Mouse (Mus musculus): ENCODE results near the gene Mecom. TPM values are rescaled to one million over a fixed set of nuclear protein-coding genes. Genes with fewer than 3 reads are reported as not detected.

Mecom gene
- total RNA-seq, 1 experiment = 2.3 TPM

DNA sequence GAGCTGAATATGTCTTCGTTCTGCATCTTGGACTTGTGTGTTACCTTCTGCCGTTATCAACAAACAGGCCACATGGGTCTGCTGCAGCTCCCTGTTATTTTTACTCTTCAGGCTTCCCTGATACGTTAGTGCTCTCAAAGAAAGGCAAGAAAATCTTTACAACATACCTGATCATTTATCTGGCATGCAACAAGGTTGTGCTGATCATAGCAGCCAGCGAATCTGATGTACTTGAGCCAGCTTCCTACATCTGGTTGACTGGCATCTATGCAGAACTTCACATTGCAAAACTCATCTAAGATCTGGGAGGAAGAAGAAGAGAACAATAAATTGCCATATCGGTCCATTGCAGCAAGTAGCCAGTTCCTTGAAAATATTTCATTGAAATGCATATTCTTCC, 538.2 kb downstream of the Mecom start:
- H3K36me3 ChIP-seq (ENCODE audit: control insufficient read depth, insufficient read depth, low read length, poor library complexity, severe bottlenecking) = no peaks in the 10 kb centered on the region

DNA sequence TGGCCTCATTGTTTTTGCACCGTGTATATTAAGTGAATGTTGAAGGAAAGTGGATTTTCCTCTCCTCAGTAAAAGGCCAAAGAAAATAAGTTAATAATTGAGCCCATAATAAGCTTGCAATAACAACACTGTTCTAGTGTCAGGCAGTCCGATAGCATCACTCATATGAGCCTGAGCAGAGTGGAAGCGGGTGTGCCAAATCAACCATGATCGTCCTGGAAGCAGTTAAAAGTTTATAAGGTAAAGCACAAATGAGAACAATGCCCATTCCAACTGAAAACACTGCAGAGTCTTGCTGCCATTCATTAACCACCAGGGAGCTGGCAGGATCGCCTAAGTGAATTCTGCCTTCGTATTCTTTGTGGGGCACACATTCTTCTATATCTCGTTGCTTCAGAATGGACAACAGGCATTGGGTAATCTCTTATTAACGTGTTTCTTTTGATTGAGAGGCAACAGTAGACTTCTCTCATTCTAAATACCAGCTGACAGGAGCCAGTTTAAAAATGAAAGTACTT, 542.9 kb downstream of the Mecom start:
- DNase-seq (ENCODE audit: low read depth, low spot score) = no peak
- H3K36me3 ChIP-seq (ENCODE audit: control insufficient read depth, insufficient read depth, low read length, poor library complexity, severe bottlenecking) = no peaks in the 10 kb centered on the region
- no peaks in the 10 kb centered on the region for H3K4me1 ChIP-seq (ENCODE audit: control insufficient read depth in 2 of 2, insufficient read depth in 2 of 2, low read length in 2 of 2, poor library complexity in 1 of 2)
- no peak overlapping the region for H3K27ac ChIP-seq (ENCODE audit: insufficient read depth, low read depth, low read length, poor library complexity, severe bottlenecking)
- no peak overlapping the region for H3K4me3 ChIP-seq (ENCODE audit: insufficient read depth in 1 of 2, low read depth in 1 of 2, low read length in 2 of 2, poor library complexity in 1 of 2, severe bottlenecking in 1 of 2)
- in situ Hi-C loops (cut with MboI; ENCODE audit: low sequenced_read_pairs in 2 of 2, unreplicated experiment in 2 of 2) = loop anchor here in 1 of 2 experiments (25.0 kb wide), 1 partner anchor 507 kb away; no protein-coding TSS in a partner anchor
- no peak overlapping the region for H3K9ac ChIP-seq (ENCODE audit: insufficient read depth, low read depth, low read length, poor library complexity, severe bottlenecking)
- TF ChIP-seq ZNF384 (IDR thresholded peaks at IDR 0.05; ENCODE audit: low read depth, low read length) (no peak), CHD2 (IDR thresholded peaks at IDR 0.05; ENCODE audit: low read depth, low read length) (no peak), ZC3H11A (IDR thresholded peaks at IDR 0.05; ENCODE audit: borderline replicate concordance, low read depth, low read length) (no peak), HCFC1 (IDR thresholded peaks at IDR 0.05; ENCODE audit: borderline replicate concordance, insufficient read depth, low read length) (no peak), MAFK (IDR thresholded peaks at IDR 0.05; ENCODE audit: insufficient read depth, low read depth, low read length) (no peak)
- H3K9me3 ChIP-seq (ENCODE audit: control insufficient read depth, insufficient read depth, low read depth, low read length) = no peaks in the 10 kb centered on the region

More for the DNA sequence above, 538.2 kb downstream of the Mecom start:
- no peak overlapping the region for H3K9ac ChIP-seq (ENCODE audit: insufficient read depth, low read depth, low read length, poor library complexity, severe bottlenecking)
- peaks cover 0 to 2% of the 10 kb centered on the region in 2 experiments; a peak in 1 of 4 replicates for H3K4me1 ChIP-seq (ENCODE audit: control insufficient read depth in 2 of 2, insufficient read depth in 2 of 2, low read length in 2 of 2, poor library complexity in 1 of 2)
- H3K4me3 ChIP-seq (ENCODE audit: insufficient read depth in 1 of 2, low read depth in 1 of 2, low read length in 2 of 2, poor library complexity in 1 of 2, severe bottlenecking in 1 of 2) = no peak overlapping the region
- no peak overlapping the region for H3K27ac ChIP-seq (ENCODE audit: insufficient read depth, low read depth, low read length, poor library complexity, severe bottlenecking)
- in situ Hi-C loops (cut with MboI; ENCODE audit: low sequenced_read_pairs in 2 of 2, unreplicated experiment in 2 of 2) = loop anchor here in 1 of 2 experiments (25.0 kb wide), 1 partner anchor 503 kb away; no protein-coding TSS in a partner anchor
- no peak for DNase-seq (ENCODE audit: low read depth, low spot score)
- no peaks in the 10 kb centered on the region for H3K9me3 ChIP-seq (ENCODE audit: control insufficient read depth, insufficient read depth, low read depth, low read length)
- TF ChIP-seq MAFK (IDR thresholded peaks at IDR 0.05; ENCODE audit: insufficient read depth, low read depth, low read length) = no peak
- TF ChIP-seq HCFC1 (IDR thresholded peaks at IDR 0.05; ENCODE audit: borderline replicate concordance, insufficient read depth, low read length) = no peak
- TF ChIP-seq CHD2 (IDR thresholded peaks at IDR 0.05; ENCODE audit: low read depth, low read length) = no peak
- TF ChIP-seq ZNF384 (IDR thresholded peaks at IDR 0.05; ENCODE audit: low read depth, low read length) = no peak
- TF ChIP-seq ZC3H11A (IDR thresholded peaks at IDR 0.05; ENCODE audit: borderline replicate concordance, low read depth, low read length) = no peak

DNA sequence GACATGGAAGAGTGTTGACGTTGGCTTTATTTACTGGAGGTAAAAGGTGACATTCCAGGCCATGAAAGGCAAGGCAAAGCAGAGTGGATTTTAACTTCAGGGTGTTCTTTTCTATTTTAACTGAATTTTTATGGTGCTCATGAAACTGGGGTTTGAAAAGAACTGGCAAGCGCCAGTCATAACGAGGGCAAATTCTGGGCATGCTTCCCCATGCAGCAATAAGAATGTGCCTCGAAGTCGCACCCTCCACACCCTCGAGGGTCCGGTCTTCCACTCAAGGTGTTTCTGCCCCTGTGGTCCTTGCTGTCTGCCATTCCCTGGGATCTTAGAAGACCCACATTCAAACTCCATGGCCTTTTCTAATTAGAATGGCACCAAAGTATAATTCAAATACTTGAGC, 547.5 kb downstream of the Mecom start:
- TF ChIP-seq CHD2 (IDR thresholded peaks at IDR 0.05; ENCODE audit: low read depth, low read length) (no peak), ZNF384 (IDR thresholded peaks at IDR 0.05; ENCODE audit: low read depth, low read length) (no peak), HCFC1 (IDR thresholded peaks at IDR 0.05; ENCODE audit: borderline replicate concordance, insufficient read depth, low read length) (no peak), MAFK (IDR thresholded peaks at IDR 0.05; ENCODE audit: insufficient read depth, low read depth, low read length) (no peak), ZC3H11A (IDR thresholded peaks at IDR 0.05; ENCODE audit: borderline replicate concordance, low read depth, low read length) (no peak)
- in situ Hi-C loops (cut with MboI; ENCODE audit: low sequenced_read_pairs in 2 of 2, unreplicated experiment in 2 of 2) = loop anchor here in 1 of 2 experiments (25.0 kb wide), 1 partner anchor 512 kb away; no protein-coding TSS in a partner anchor
- Histone ChIP-seq H3K4me1 (ENCODE audit: control insufficient read depth in 2 of 2, insufficient read depth in 2 of 2, low read length in 2 of 2, poor library complexity in 1 of 2) (no peaks in the 10 kb centered on the region), H3K4me3 (ENCODE audit: insufficient read depth in 1 of 2, low read depth in 1 of 2, low read length in 2 of 2, poor library complexity in 1 of 2, severe bottlenecking in 1 of 2) (no peak overlapping the region), H3K36me3 (ENCODE audit: control insufficient read depth, insufficient read depth, low read length, poor library complexity, severe bottlenecking) (no peaks in the 10 kb centered on the region), H3K27ac (ENCODE audit: insufficient read depth, low read depth, low read length, poor library complexity, severe bottlenecking) (no peak overlapping the region), H3K9me3 (ENCODE audit: control insufficient read depth, insufficient read depth, low read depth, low read length) (no peaks in the 10 kb centered on the region), H3K9ac (ENCODE audit: insufficient read depth, low read depth, low read length, poor library complexity, severe bottlenecking) (no peak overlapping the region)
- no peak for DNase-seq (ENCODE audit: low read depth, low spot score)

DNA sequence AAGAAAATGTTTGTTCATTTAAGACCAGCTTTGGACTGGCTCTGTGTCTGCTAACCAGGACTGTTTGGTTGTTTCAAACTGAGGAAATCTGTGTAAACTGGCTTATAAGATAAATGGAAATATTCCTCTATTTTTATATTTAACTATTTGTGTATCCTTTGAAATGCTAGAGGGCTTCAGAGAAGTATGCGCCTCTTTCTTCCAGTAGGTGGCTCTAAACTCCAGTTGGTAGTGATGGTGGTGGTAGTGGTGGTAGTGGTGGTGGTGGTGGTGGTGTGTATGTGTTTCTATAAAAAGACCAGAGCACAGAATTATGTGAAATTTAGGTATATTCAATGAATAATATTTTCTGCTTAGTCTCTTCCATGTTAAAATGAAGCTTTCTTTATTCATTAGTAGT, 548.8 kb downstream of the Mecom start:
- in situ Hi-C loops (cut with MboI; ENCODE audit: low sequenced_read_pairs in 2 of 2, unreplicated experiment in 2 of 2) = no loop called here
- Histone ChIP-seq H3K36me3 (ENCODE audit: control insufficient read depth, insufficient read depth, low read length, poor library complexity, severe bottlenecking) (no peaks in the 10 kb centered on the region), H3K9ac (ENCODE audit: insufficient read depth, low read depth, low read length, poor library complexity, severe bottlenecking) (no peak overlapping the region), H3K27ac (ENCODE audit: insufficient read depth, low read depth, low read length, poor library complexity, severe bottlenecking) (no peak overlapping the region), H3K9me3 (ENCODE audit: control insufficient read depth, insufficient read depth, low read depth, low read length) (no peaks in the 10 kb centered on the region), H3K4me3 (ENCODE audit: insufficient read depth in 1 of 2, low read depth in 1 of 2, low read length in 2 of 2, poor library complexity in 1 of 2, severe bottlenecking in 1 of 2) (no peak overlapping the region), H3K4me1 (ENCODE audit: control insufficient read depth in 2 of 2, insufficient read depth in 2 of 2, low read length in 2 of 2, poor library complexity in 1 of 2) (no peaks in the 10 kb centered on the region)
- TF ChIP-seq CHD2 (IDR thresholded peaks at IDR 0.05; ENCODE audit: low read depth, low read length) (no peak), MAFK (IDR thresholded peaks at IDR 0.05; ENCODE audit: insufficient read depth, low read depth, low read length) (no peak), HCFC1 (IDR thresholded peaks at IDR 0.05; ENCODE audit: borderline replicate concordance, insufficient read depth, low read length) (no peak), ZNF384 (IDR thresholded peaks at IDR 0.05; ENCODE audit: low read depth, low read length) (no peak), ZC3H11A (IDR thresholded peaks at IDR 0.05; ENCODE audit: borderline replicate concordance, low read depth, low read length) (no peak)
- no peak for DNase-seq (ENCODE audit: low read depth, low spot score)
